Mouse (Mus musculus): ENCODE results near the gene Lbhd2. TPM values are rescaled to one million over a fixed set of nuclear protein-coding genes. Genes with fewer than 3 reads are reported as not detected.

The Lbhd2 gene
- polyA plus RNA-seq, 1 experiment: not detected

- Histone ChIP-seq H3K4me3 (ENCODE audit: insufficient read depth, poor library complexity, severe bottlenecking) (no peak within 1 kb of the TSS), H3K36me3 (ENCODE audit: control insufficient read depth, insufficient read depth) (no peaks in the 10 kb centered on the region), H3K27me3 (ENCODE audit: control insufficient read depth, insufficient read depth, insufficient read length) (no peaks in the 10 kb centered on the region), H3ac (ENCODE audit: control insufficient read depth, insufficient read length, low read depth) (no peak within 1 kb of the TSS), H3K79me3 (ENCODE audit: low read depth) (no peaks in the 10 kb centered on the region), H3K79me2 (ENCODE audit: control insufficient read depth, insufficient read depth) (no peaks in the 10 kb centered on the region)
- no peak for TF ChIP-seq CEBPB (IDR thresholded peaks at IDR 0.05; ENCODE audit: low read depth)
- TF ChIP-seq USF1 (IDR thresholded peaks at IDR 0.05; ENCODE audit: low read depth): no peak
- TF ChIP-seq MAX (IDR thresholded peaks at IDR 0.05): no peak
- no peak for TF ChIP-seq MYOG (IDR thresholded peaks at IDR 0.05; ENCODE audit: control insufficient read depth, extremely low read depth, insufficient read length)
- TF ChIP-seq CTCF (IDR thresholded peaks at IDR 0.05; ENCODE audit: control insufficient read depth, insufficient read depth, insufficient read length): no peak
- no peak for TF ChIP-seq FOSL1 (IDR thresholded peaks at IDR 0.05; ENCODE audit: insufficient read depth, low read length, poor library complexity, severe bottlenecking)
- no peak for TF ChIP-seq MYOD1 (IDR thresholded peaks at IDR 0.05; ENCODE audit: control insufficient read depth, insufficient read length, low read depth)
Observed at GRCm38 (mm10) chr12:111416921-111417779, 10.5 kb downstream of the Lbhd2 start, which contains the start of gene Exoc3l4. TSS of gene Exoc3l4 (plus strand) at chr12:111417017.

DNA sequence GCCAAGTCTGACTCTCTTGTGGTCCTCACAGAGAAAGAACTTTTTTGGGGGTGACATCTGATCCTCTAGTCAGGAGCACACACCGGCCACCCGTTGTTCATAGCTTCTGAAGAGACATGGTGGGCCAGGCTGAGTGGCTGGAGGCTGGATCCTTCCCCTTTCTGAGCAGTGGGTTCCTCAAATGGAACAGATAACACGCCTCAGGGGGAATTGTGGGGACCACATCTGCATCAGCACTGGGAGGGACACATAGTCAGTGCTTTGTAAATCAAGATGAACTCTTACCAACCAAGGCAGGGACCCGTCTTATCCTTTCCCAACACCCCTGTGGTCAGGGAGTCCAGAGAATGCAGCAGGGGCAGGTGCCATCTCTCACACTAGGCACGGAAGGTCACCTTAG lies 13.3 kb downstream of the Lbhd2 start:
- Histone ChIP-seq H3K36me3 (ENCODE audit: control insufficient read depth, insufficient read depth) (no peaks in the 10 kb centered on the region), H3K79me3 (ENCODE audit: low read depth) (no peaks in the 10 kb centered on the region), H3ac (ENCODE audit: control insufficient read depth, insufficient read length, low read depth) (no peak overlapping the region), H3K27me3 (ENCODE audit: control insufficient read depth, insufficient read depth, insufficient read length) (no peaks in the 10 kb centered on the region), H3K4me3 (ENCODE audit: insufficient read depth, poor library complexity, severe bottlenecking) (no peak overlapping the region), H3K79me2 (ENCODE audit: control insufficient read depth, insufficient read depth) (no peaks in the 10 kb centered on the region)
- TF ChIP-seq CTCF (IDR thresholded peaks at IDR 0.05; ENCODE audit: control insufficient read depth, insufficient read depth, insufficient read length) (no peak), MAX (IDR thresholded peaks at IDR 0.05) (no peak), USF1 (IDR thresholded peaks at IDR 0.05; ENCODE audit: low read depth) (no peak), MYOD1 (IDR thresholded peaks at IDR 0.05; ENCODE audit: control insufficient read depth, insufficient read length, low read depth) (no peak), MYOG (IDR thresholded peaks at IDR 0.05; ENCODE audit: control insufficient read depth, extremely low read depth, insufficient read length) (no peak), FOSL1 (IDR thresholded peaks at IDR 0.05; ENCODE audit: insufficient read depth, low read length, poor library complexity, severe bottlenecking) (no peak), CEBPB (IDR thresholded peaks at IDR 0.05; ENCODE audit: low read depth) (no peak)

DNA sequence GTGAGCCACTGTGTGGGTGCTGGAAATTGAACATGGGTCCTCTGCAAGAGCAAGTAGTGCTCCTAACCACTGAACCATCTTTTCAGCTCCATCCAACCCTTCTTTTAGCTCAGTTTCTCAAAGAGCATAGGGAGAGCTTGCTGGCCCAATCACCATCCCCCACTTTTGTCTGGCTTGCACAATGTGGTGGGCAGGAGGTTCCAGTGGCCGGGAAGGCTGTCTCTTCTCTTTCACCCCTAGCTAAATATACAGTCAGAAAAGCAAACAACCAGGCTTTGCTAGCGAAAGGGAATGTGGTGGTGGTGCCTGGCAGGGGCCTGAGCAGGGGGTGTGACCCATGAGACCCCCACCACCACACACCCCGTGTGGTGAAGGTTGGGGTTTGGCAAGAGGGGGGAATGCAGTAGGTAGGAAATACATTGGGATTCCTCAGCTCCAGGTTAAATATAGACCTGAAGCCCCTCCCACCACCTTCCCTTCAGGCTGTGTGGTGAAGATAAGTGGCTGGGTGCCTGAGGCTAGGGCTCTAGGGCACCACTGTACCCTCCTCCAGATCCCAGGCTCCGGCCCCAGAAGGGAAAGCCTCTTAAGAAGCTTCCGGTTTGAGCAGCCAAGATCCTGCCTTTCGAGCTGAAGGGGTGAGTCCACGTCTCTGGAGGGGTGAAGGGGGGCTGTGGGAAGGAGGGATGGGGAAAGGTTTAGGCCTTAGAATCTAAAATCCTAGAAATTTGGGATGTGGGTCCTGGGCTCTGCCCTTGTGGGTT lies 14.5 kb downstream of the Lbhd2 start:
- Histone ChIP-seq H3ac (ENCODE audit: control insufficient read depth, insufficient read length, low read depth) (no peak overlapping the region), H3K36me3 (ENCODE audit: control insufficient read depth, insufficient read depth) (no peaks in the 10 kb centered on the region), H3K27me3 (ENCODE audit: control insufficient read depth, insufficient read depth, insufficient read length) (no peaks in the 10 kb centered on the region), H3K4me3 (ENCODE audit: insufficient read depth, poor library complexity, severe bottlenecking) (no peak overlapping the region), H3K79me2 (ENCODE audit: control insufficient read depth, insufficient read depth) (no peaks in the 10 kb centered on the region), H3K79me3 (ENCODE audit: low read depth) (no peaks in the 10 kb centered on the region)
- TF ChIP-seq CEBPB (IDR thresholded peaks at IDR 0.05; ENCODE audit: low read depth): no peak
- no peak for TF ChIP-seq FOSL1 (IDR thresholded peaks at IDR 0.05; ENCODE audit: insufficient read depth, low read length, poor library complexity, severe bottlenecking)
- TF ChIP-seq USF1 (IDR thresholded peaks at IDR 0.05; ENCODE audit: low read depth): no peak
- TF ChIP-seq CTCF (IDR thresholded peaks at IDR 0.05; ENCODE audit: control insufficient read depth, insufficient read depth, insufficient read length): no peak
- no peak for TF ChIP-seq MYOD1 (IDR thresholded peaks at IDR 0.05; ENCODE audit: control insufficient read depth, insufficient read length, low read depth)
- no peak for TF ChIP-seq MAX (IDR thresholded peaks at IDR 0.05)

DNA sequence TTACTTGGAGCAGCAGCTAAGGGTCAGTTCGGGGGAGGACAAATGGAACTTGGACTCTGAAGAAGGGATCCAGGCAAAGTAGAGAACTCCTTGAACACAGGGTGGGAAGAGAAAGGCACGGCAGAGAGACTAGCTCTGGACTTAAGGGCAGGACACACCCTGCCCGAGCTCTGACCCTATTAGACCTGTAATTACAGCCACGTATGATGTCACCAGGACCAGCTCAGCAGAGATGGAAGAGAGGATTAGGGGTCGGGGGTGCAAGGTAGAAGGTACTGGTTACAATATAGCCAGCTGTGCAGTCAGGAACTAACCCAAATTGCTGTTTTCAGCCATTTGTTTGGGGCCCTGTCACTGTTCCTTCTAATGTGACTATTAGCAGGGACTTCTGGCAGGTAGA lies 16.2 kb downstream of the Lbhd2 start:
- no peak overlapping the region for H3ac ChIP-seq (ENCODE audit: control insufficient read depth, insufficient read length, low read depth)
- no peaks in the 10 kb centered on the region for H3K79me3 ChIP-seq (ENCODE audit: low read depth)
- no peaks in the 10 kb centered on the region for H3K27me3 ChIP-seq (ENCODE audit: control insufficient read depth, insufficient read depth, insufficient read length)
- TF ChIP-seq CEBPB (IDR thresholded peaks at IDR 0.05; ENCODE audit: low read depth) (no peak), USF1 (IDR thresholded peaks at IDR 0.05; ENCODE audit: low read depth) (no peak)
- H3K36me3 ChIP-seq (ENCODE audit: control insufficient read depth, insufficient read depth): no peaks in the 10 kb centered on the region
- H3K4me3 ChIP-seq (ENCODE audit: insufficient read depth, poor library complexity, severe bottlenecking): no peak overlapping the region
- H3K79me2 ChIP-seq (ENCODE audit: control insufficient read depth, insufficient read depth): no peaks in the 10 kb centered on the region

DNA sequence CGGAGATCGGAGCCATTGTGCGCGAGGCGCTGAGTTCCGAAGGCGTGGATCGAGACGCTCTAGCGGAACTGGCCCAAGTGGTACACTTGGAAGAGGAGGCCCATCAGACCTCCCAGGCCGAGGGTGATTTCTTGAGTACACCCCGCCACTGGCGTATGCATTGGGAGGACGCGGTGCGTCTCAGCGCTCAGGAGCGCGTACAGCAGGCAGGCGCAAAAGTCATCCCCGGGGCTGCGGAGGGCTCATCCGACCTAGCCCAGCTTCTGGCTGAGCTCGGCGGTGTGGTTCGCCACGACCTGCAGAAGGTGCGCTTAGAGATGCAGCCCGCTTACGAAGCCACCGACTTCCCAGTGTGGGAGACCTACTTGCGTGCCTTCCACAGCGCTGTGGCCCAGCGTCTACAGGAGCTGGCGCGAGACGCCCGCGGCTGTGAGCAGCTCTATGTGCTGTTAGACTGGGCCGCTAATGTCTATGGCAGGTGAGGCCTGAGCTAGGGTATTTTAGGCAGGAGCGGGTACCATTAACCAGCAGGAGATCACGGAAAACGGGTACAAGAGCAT lies 17.0 kb downstream of the Lbhd2 start:
- H3K4me3 ChIP-seq (ENCODE audit: insufficient read depth, poor library complexity, severe bottlenecking): no peak overlapping the region
- H3K27me3 ChIP-seq (ENCODE audit: control insufficient read depth, insufficient read depth, insufficient read length): no peaks in the 10 kb centered on the region
- H3K36me3 ChIP-seq (ENCODE audit: control insufficient read depth, insufficient read depth): no peaks in the 10 kb centered on the region
- H3ac ChIP-seq (ENCODE audit: control insufficient read depth, insufficient read length, low read depth): no peak overlapping the region
- H3K79me2 ChIP-seq (ENCODE audit: control insufficient read depth, insufficient read depth): peaks cover 5% of the 10 kb centered on the region
- no peak for TF ChIP-seq MYOG (IDR thresholded peaks at IDR 0.05; ENCODE audit: control insufficient read depth, extremely low read depth, insufficient read length)
- TF ChIP-seq FOSL1 (IDR thresholded peaks at IDR 0.05; ENCODE audit: insufficient read depth, low read length, poor library complexity, severe bottlenecking): no peak
- no peak for TF ChIP-seq CTCF (IDR thresholded peaks at IDR 0.05; ENCODE audit: control insufficient read depth, insufficient read depth, insufficient read length)
- no peak for TF ChIP-seq CEBPB (IDR thresholded peaks at IDR 0.05; ENCODE audit: low read depth)
- no peak for TF ChIP-seq MYOD1 (IDR thresholded peaks at IDR 0.05; ENCODE audit: control insufficient read depth, insufficient read length, low read depth)
- no peak for TF ChIP-seq USF1 (IDR thresholded peaks at IDR 0.05; ENCODE audit: low read depth)
- TF ChIP-seq MAX (IDR thresholded peaks at IDR 0.05): no peak
- no peaks in the 10 kb centered on the region for H3K79me3 ChIP-seq (ENCODE audit: low read depth)

All from C2C12 (cell line).